Mouse (Mus musculus) ES-Bruce4 (cell line): ENCODE measurements around the gene Engase.

ENCODE experiments used
- CTCF ChIP-seq: IDR thresholded peaks from one replicate; pipeline ENCODE4 v1.8.1; 2011; ENCODE audit warnings: low read depth, low read length
- EP300 ChIP-seq: IDR thresholded peaks from 2 replicates; pipeline ENCODE4 v1.6.1; 2011; ENCODE audit warnings: low read depth, low read length; ENCODE audit not compliant: insufficient read depth

DNA sequence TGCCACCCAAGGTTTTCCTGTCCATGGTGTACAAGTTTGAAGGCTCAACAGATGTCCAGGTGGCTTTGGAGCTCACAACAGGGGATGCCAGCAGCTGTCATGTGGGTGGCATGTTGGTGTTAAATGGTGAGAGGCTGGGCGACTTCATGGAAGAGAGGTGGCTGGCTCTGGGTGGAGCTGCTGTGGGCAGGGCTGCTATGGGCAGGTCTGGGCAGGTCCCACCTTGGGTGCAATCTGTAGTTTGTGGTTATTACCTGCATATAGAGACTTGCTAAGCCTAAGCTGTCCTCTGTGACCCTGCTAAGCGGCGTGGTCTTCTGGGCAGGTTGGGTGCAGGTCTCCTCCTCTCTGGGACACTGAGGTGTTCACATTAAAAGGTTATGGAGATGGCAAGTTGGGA is 9.2 kb downstream of the Engase start:
- TF ChIP-seq EP300 = no peak
- TF ChIP-seq CTCF = no peak
